Mouse (Mus musculus) liver, adult 2 months (tissue): ENCODE results near the gene Hoxc8. TPM values are rescaled to one million over a fixed set of nuclear protein-coding genes. Genes with fewer than 3 reads are reported as not detected.

ENCODE experiments used
- DNase-seq: peaks from one replicate; pipeline ENCODE4 v3.0.0-alpha.2; 2011; ENCODE audit warnings: low read depth, low spot score; ENCODE audit errors: extremely low read depth
- H3K27ac ChIP-seq: fragments of 200-500 bp; replicated peaks from 2 replicates; pipeline ENCODE4 v1.5.1; 2012; ENCODE audit warnings: low read depth, mild to moderate bottlenecking, control low read depth, inconsistent platforms, low read length; ENCODE audit not compliant: insufficient read depth
- H3K27me3 ChIP-seq: fragments of 200-500 bp; 2 replicates; pipeline ENCODE4 v1.6.1; 2012; ENCODE audit warnings: mild to moderate bottlenecking, moderate library complexity, low read length, inconsistent platforms; ENCODE audit not compliant: control insufficient read depth, insufficient read depth
- H3K36me3 ChIP-seq: fragments of 200-500 bp; 2 replicates; pipeline ENCODE4 v1.6.1; 2012; ENCODE audit warnings: low read length, inconsistent platforms; ENCODE audit not compliant: control insufficient read depth, insufficient read depth
- H3K4me1 ChIP-seq: fragments of 200-500 bp; 2 replicates; pipeline ENCODE4 v1.6.1; 2011; ENCODE audit warnings: low read length; ENCODE audit not compliant: control insufficient read depth, insufficient read depth
- H3K4me3 ChIP-seq: fragments of 200-500 bp; 2 replicates; pipeline ENCODE4 v1.5.1; 2011; ENCODE audit warnings: low read depth, mild to moderate bottlenecking, control low read depth, low read length, moderate library complexity; ENCODE audit not compliant: insufficient read depth
- H3K79me2 ChIP-seq: fragments of 200-500 bp; 2 replicates; pipeline ENCODE4 v1.6.1; 2012; ENCODE audit warnings: inconsistent platforms, mild to moderate bottlenecking, low read length, moderate library complexity; ENCODE audit not compliant: control insufficient read depth, insufficient read depth
- H3K9ac ChIP-seq: fragments of 200-500 bp; 2 replicates; pipeline ENCODE4 v1.6.1; 2012; ENCODE audit warnings: low read depth, mild to moderate bottlenecking, control low read depth, inconsistent platforms, low read length
- CTCF ChIP-seq: fragments of 200-500 bp; IDR thresholded peaks from 2 replicates; pipeline ENCODE4 v1.5.1; 2011; ENCODE audit warnings: low read depth, low read length, control low read depth
- POLR2A ChIP-seq: fragments of 200-500 bp; IDR thresholded peaks from 2 replicates; pipeline ENCODE4 v1.6.1; 2011; ENCODE audit warnings: low read length, control low read depth; ENCODE audit not compliant: insufficient read depth; ENCODE audit errors: extremely low read depth
- WGBS: fragments of 180-500 bp; shearing (Covaris S2); methylation state at CpG from one replicate; pipeline ENCODE4 v1.1.7; 2018; 5-methylcytosine and 5-hydroxymethylcytosine counted together
- polyA plus RNA-seq: library from polyadenylated mRNA; depleted of rRNA; stranded (reverse); fragments of >200 nt; gene quantifications from 2 replicates; pipeline ENCODE4 v1.2.3, GENCODE M21; 2012
- total RNA-seq: library from RNA; depleted of rRNA; stranded (reverse); fragments of >200 nt; gene quantifications from 2 replicates; pipeline ENCODE4 v1.2.3, GENCODE M21; 2014

The Hoxc8 gene
- total and polyA plus RNA-seq, 2 experiments = not detected

- no peak overlapping the region for H3K4me3 ChIP-seq
Observed at GRCm38 (mm10) chr15:102955833-102956640, 34.4 kb upstream of the Hoxc8 start.

GRCm38 (mm10) chr15:102956906-102957305, 33.5 kb upstream of the Hoxc8 start:
- H3K4me1 ChIP-seq = no peaks in the 10 kb centered on the region
- no peaks in the 10 kb centered on the region for H3K36me3 ChIP-seq
- H3K27me3 ChIP-seq = peaks cover 31% of the 10 kb centered on the region
- H3K79me2 ChIP-seq = no peaks in the 10 kb centered on the region
- no peak for DNase-seq
- TF ChIP-seq CTCF (no peak), POLR2A (no peak)
- no peak overlapping the region for H3K27ac ChIP-seq
- no peak overlapping the region for H3K9ac ChIP-seq
- WGBS = 6% methylated on average over 12 of the region's 12 CpGs
- no peak overlapping the region for H3K4me3 ChIP-seq

More at GRCm38 (mm10) chr15:102955833-102956640, 34.4 kb upstream of the Hoxc8 start:
- H3K36me3 ChIP-seq = no peaks in the 10 kb centered on the region
- no peaks in the 10 kb centered on the region for H3K4me1 ChIP-seq
- H3K27me3 ChIP-seq = peaks cover 31% of the 10 kb centered on the region
- WGBS = 4% methylated on average over 40 of the region's 40 CpGs
- TF ChIP-seq POLR2A (no peak), CTCF (no peak)
- no peak for DNase-seq
- H3K9ac ChIP-seq = no peak overlapping the region
- no peak overlapping the region for H3K27ac ChIP-seq
- H3K79me2 ChIP-seq = no peaks in the 10 kb centered on the region

- H3K9ac ChIP-seq = no peak overlapping the region
- no peaks in the 10 kb centered on the region for H3K4me1 ChIP-seq
- no peak overlapping the region for H3K4me3 ChIP-seq
- TF ChIP-seq POLR2A (no peak), CTCF (no peak)
- 3% methylated on average over 13 of the region's 13 CpGs for WGBS
- no peak overlapping the region for H3K27ac ChIP-seq
- H3K27me3 ChIP-seq = peaks cover 30% of the 10 kb centered on the region
- H3K79me2 ChIP-seq = no peaks in the 10 kb centered on the region
- DNase-seq = no peak
- H3K36me3 ChIP-seq = no peaks in the 10 kb centered on the region
Observed at GRCm38 (mm10) chr15:102959663-102960191, 30.7 kb upstream of the Hoxc8 start.

- Histone ChIP-seq H3K4me1 (no peaks in the 10 kb centered on the region), H3K27me3 (peaks cover 29% of the 10 kb centered on the region), H3K9ac (no peak overlapping the region), H3K27ac (no peak overlapping the region), H3K36me3 (no peaks in the 10 kb centered on the region), H3K4me3 (no peak overlapping the region), H3K79me2 (no peaks in the 10 kb centered on the region)
- 5% methylated on average over 6 of the region's 6 CpGs for WGBS
- DNase-seq = no peak
- TF ChIP-seq CTCF (no peak), POLR2A (no peak)
Observed at GRCm38 (mm10) chr15:102961728-102962127, 28.7 kb upstream of the Hoxc8 start.

- H3K4me3 ChIP-seq = no peak overlapping the region
- H3K27ac ChIP-seq = no peak overlapping the region
- no peak for TF ChIP-seq CTCF
- no peak for TF ChIP-seq POLR2A
- DNase-seq = no peak
- no peaks in the 10 kb centered on the region for H3K4me1 ChIP-seq
- no peaks in the 10 kb centered on the region for H3K79me2 ChIP-seq
- no peak overlapping the region for H3K9ac ChIP-seq
- H3K27me3 ChIP-seq = peaks cover 32% of the 10 kb centered on the region
- no peaks in the 10 kb centered on the region for H3K36me3 ChIP-seq
- WGBS = 8% methylated on average over 13 of the region's 13 CpGs
Observed at GRCm38 (mm10) chr15:102962492-102962891, 27.9 kb upstream of the Hoxc8 start.

GRCm38 (mm10) chr15:102963259-102963658, 27.1 kb upstream of the Hoxc8 start:
- H3K9ac ChIP-seq = no peak overlapping the region
- no peak overlapping the region for H3K27ac ChIP-seq
- no peak overlapping the region for H3K4me3 ChIP-seq
- no peak for DNase-seq
- TF ChIP-seq POLR2A (no peak), CTCF (no peak)
- H3K27me3 ChIP-seq = peaks cover 38% of the 10 kb centered on the region
- no peaks in the 10 kb centered on the region for H3K36me3 ChIP-seq
- H3K4me1 ChIP-seq = no peaks in the 10 kb centered on the region
- no peaks in the 10 kb centered on the region for H3K79me2 ChIP-seq
- WGBS = 7% methylated on average over 8 of the region's 8 CpGs
